Mouse (Mus musculus) limb, embryonic 12.5 days (tissue): Measurements from ENCODE around the gene Epn3. TPM values are rescaled to one million over a fixed set of nuclear protein-coding genes. Genes with fewer than 3 reads are reported as not detected.

Experiments
- ATAC-seq: fragments of 200-750 bp; cut with Nextera tagmentation; 2 replicates; pipeline ENCODE4 v1.8.0; 2017; ENCODE audit warnings: low read depth, moderate TSS enrichment; ENCODE audit not compliant: insufficient number of reproducible peaks, insufficient read depth, low FRiP score, low TSS enrichment
- H3K27ac ChIP-seq: fragments of 300-500 bp; sonication (generic); 2 replicates; pipeline ENCODE4 v1.5.1; 2016; ENCODE audit warnings: mild to moderate bottlenecking, moderate library complexity
- H3K27me3 ChIP-seq: fragments of 300-500 bp; sonication (generic); 2 replicates; pipeline ENCODE4 v1.6.1; 2016; ENCODE audit warnings: mild to moderate bottlenecking, moderate library complexity
- H3K36me3 ChIP-seq: fragments of 300-500 bp; sonication (generic); 2 replicates; pipeline ENCODE4 v1.6.1; 2016; ENCODE audit warnings: mild to moderate bottlenecking, moderate library complexity
- H3K4me1 ChIP-seq: fragments of 300-500 bp; sonication (generic); replicated peaks from 2 replicates; pipeline ENCODE4 v1.6.1; 2016
- H3K4me2 ChIP-seq: fragments of 300-500 bp; sonication (generic); 2 replicates; pipeline ENCODE4 v1.6.1; 2016; ENCODE audit warnings: mild to moderate bottlenecking, moderate library complexity
- H3K4me3 ChIP-seq: fragments of 300-500 bp; sonication (generic); replicated peaks from 2 replicates; pipeline ENCODE4 v1.5.1; 2016; ENCODE audit warnings: mild to moderate bottlenecking
- H3K9ac ChIP-seq: fragments of 300-500 bp; sonication (generic); replicated peaks from 2 replicates; pipeline ENCODE4 v1.6.1; 2016; ENCODE audit warnings: mild to moderate bottlenecking, moderate library complexity
- H3K9me3 ChIP-seq: fragments of 300-500 bp; sonication (generic); 2 replicates; pipeline ENCODE4 v1.6.1; 2016; ENCODE audit warnings: mild to moderate bottlenecking, moderate library complexity
- WGBS: fragments of 180-500 bp; shearing (Covaris S2); methylation state at CpG from one replicate; pipeline ENCODE4 v1.1.7; 2016; 5-methylcytosine and 5-hydroxymethylcytosine counted together
- polyA plus RNA-seq: library from polyadenylated mRNA; unstranded; fragments of >200 nt; fragmentation: Nextera tagmentation; extraction: Ambion mirVana; gene quantifications from 2 replicates; pipeline ENCODE4 v1.2.1, GENCODE M21; 2016

The Epn3 gene
- polyA plus RNA-seq, 1 experiment from 2014 or later: 2.8 TPM

- H3K27me3 ChIP-seq: peaks cover 32% of the 10 kb centered on the region; the same call in 1 of the 2 replicates
- H3K9ac ChIP-seq: no peak overlapping the region
- peaks cover 50% of the 10 kb centered on the region for H3K4me1 ChIP-seq
Measured at GRCm38 (mm10) chr11:94495415-94495814, 4.4 kb downstream of the Epn3 start.

GRCm38 (mm10) chr11:94491749-94492099 is 8.1 kb downstream of the Epn3 start:
- H3K27me3 ChIP-seq: peaks cover 35% of the 10 kb centered on the region; the same call in 1 of the 2 replicates
- H3K9ac ChIP-seq: no peak overlapping the region; the same call in 1 of the 2 replicates
- ATAC-seq: no peak
- 65% methylated on average over 7 of the region's 7 CpGs for WGBS
- H3K9me3 ChIP-seq: no peaks in the 10 kb centered on the region
- peaks cover 26% of the 10 kb centered on the region for H3K4me1 ChIP-seq
- H3K4me3 ChIP-seq: peak overlapping the region; percentile 59
- no peaks in the 10 kb centered on the region for H3K36me3 ChIP-seq
- no peak overlapping the region for H3K27ac ChIP-seq
- peak overlapping the region; percentile 83 for H3K4me2 ChIP-seq

More at GRCm38 (mm10) chr11:94495415-94495814, 4.4 kb downstream of the Epn3 start:
- no peak for ATAC-seq
- Histone ChIP-seq H3K4me2 (no peak overlapping the region), H3K4me3 (no peak overlapping the region), H3K9me3 (no peaks in the 10 kb centered on the region), H3K36me3 (no peaks in the 10 kb centered on the region), H3K27ac (no peak overlapping the region)
- 82% methylated on average over 3 of the region's 3 CpGs for WGBS

GRCm38 (mm10) chr11:94491035-94491748 is 8.6 kb downstream of the Epn3 start:
- Histone ChIP-seq H3K27ac (no peak overlapping the region; the same call in 1 of the 2 replicates), H3K4me2 (peak overlapping the region; percentile 83), H3K9me3 (no peaks in the 10 kb centered on the region), H3K36me3 (no peaks in the 10 kb centered on the region), H3K9ac (peak overlapping the region; percentile 76), H3K4me3 (peak overlapping the region; percentile 59), H3K4me1 (peaks cover 28% of the 10 kb centered on the region), H3K27me3 (peaks cover 38% of the 10 kb centered on the region; the same call in 1 of the 2 replicates)
- WGBS: 6% methylated on average over 55 of the region's 55 CpGs
- 0 out of 2 replicates have a peak, but pooled peaks have one; percentile 8 for ATAC-seq

- Histone ChIP-seq H3K27me3 (peaks cover 49% of the 10 kb centered on the region), H3K4me1 (peaks cover 34% of the 10 kb centered on the region), H3K9me3 (no peaks in the 10 kb centered on the region), H3K9ac (no peak overlapping the region), H3K27ac (no peak overlapping the region), H3K36me3 (no peaks in the 10 kb centered on the region), H3K4me3 (no peak overlapping the region), H3K4me2 (no peak overlapping the region)
- no peak for ATAC-seq
- 38% methylated on average over 4 of the region's 4 CpGs for WGBS
Measured at GRCm38 (mm10) chr11:94489745-94490144, 10.0 kb downstream of the Epn3 start.

GRCm38 (mm10) chr11:94488767-94489533 is 10.8 kb downstream of the Epn3 start:
- no peak overlapping the region for H3K4me2 ChIP-seq
- H3K27me3 ChIP-seq: peaks cover 47% of the 10 kb centered on the region
- ATAC-seq: no peak
- H3K9me3 ChIP-seq: no peaks in the 10 kb centered on the region
- H3K27ac ChIP-seq: no peak overlapping the region
- H3K36me3 ChIP-seq: no peaks in the 10 kb centered on the region
- 83% methylated on average over 11 of the region's 11 CpGs for WGBS
- H3K9ac ChIP-seq: no peak overlapping the region
- peaks cover 34% of the 10 kb centered on the region for H3K4me1 ChIP-seq
- no peak overlapping the region for H3K4me3 ChIP-seq

GRCm38 (mm10) chr11:94486001-94486400 is 13.8 kb downstream of the Epn3 start, which contains the start of gene Spata20:
Gene Spata20 (minus strand): TSS chr11:94486179.
- Histone ChIP-seq H3K36me3 (no peaks in the 10 kb centered on the region), H3K9me3 (no peaks in the 10 kb centered on the region), H3K27ac (no peak within 1 kb of the TSS), H3K4me3 (no peak within 1 kb of the TSS), H3K9ac (no peak within 1 kb of the TSS), H3K27me3 (peaks cover 23% of the 10 kb centered on the region), H3K4me2 (peak within 1 kb of the TSS; percentile 46), H3K4me1 (peaks cover 22% of the 10 kb centered on the region)
- WGBS: 4% methylated on average over 24 of the region's 24 CpGs
- ATAC-seq: peak; percentile 34; the same call in 1 of the 2 replicates

- no peak overlapping the region for H3K4me3 ChIP-seq
- no peaks in the 10 kb centered on the region for H3K36me3 ChIP-seq
- no peak overlapping the region for H3K9ac ChIP-seq
- no peaks in the 10 kb centered on the region for H3K9me3 ChIP-seq
- peaks cover 17% of the 10 kb centered on the region for H3K4me1 ChIP-seq
- 71% methylated on average over 5 of the region's 5 CpGs for WGBS
- peaks cover 17% of the 10 kb centered on the region for H3K27me3 ChIP-seq
- ATAC-seq: no peak
- no peak overlapping the region for H3K27ac ChIP-seq
- no peak overlapping the region for H3K4me2 ChIP-seq
Measured at GRCm38 (mm10) chr11:94485223-94485622, 14.6 kb downstream of the Epn3 start.

- Histone ChIP-seq H3K4me3 (no peak overlapping the region), H3K4me2 (no peak overlapping the region), H3K9ac (no peak overlapping the region), H3K27me3 (peaks cover 18% of the 10 kb centered on the region), H3K9me3 (no peaks in the 10 kb centered on the region), H3K27ac (no peak overlapping the region), H3K4me1 (peaks cover 11% of the 10 kb centered on the region), H3K36me3 (no peaks in the 10 kb centered on the region)
- ATAC-seq: no peak
- 87% methylated on average over 9 of the region's 9 CpGs for WGBS
Measured at GRCm38 (mm10) chr11:94484636-94485035, 15.1 kb downstream of the Epn3 start.

GRCm38 (mm10) chr11:94483921-94484320 is 15.9 kb downstream of the Epn3 start:
- Histone ChIP-seq H3K27ac (no peak overlapping the region), H3K9ac (no peak overlapping the region), H3K4me2 (no peak overlapping the region), H3K27me3 (peaks cover 25% of the 10 kb centered on the region), H3K36me3 (no peaks in the 10 kb centered on the region), H3K9me3 (no peaks in the 10 kb centered on the region), H3K4me1 (peaks cover 8% of the 10 kb centered on the region), H3K4me3 (no peak overlapping the region)
- 59% methylated on average over 14 of the region's 14 CpGs for WGBS
- no peak for ATAC-seq

GRCm38 (mm10) chr11:94483436-94483835 is 16.3 kb downstream of the Epn3 start:
- 69% methylated on average over 11 of the region's 11 CpGs for WGBS
- peaks cover 26% of the 10 kb centered on the region for H3K27me3 ChIP-seq
- no peak overlapping the region for H3K27ac ChIP-seq
- H3K4me3 ChIP-seq: no peak overlapping the region
- H3K9ac ChIP-seq: no peak overlapping the region
- no peak overlapping the region for H3K4me2 ChIP-seq
- no peak for ATAC-seq
- H3K4me1 ChIP-seq: peaks cover 8% of the 10 kb centered on the region
- no peaks in the 10 kb centered on the region for H3K36me3 ChIP-seq
- no peaks in the 10 kb centered on the region for H3K9me3 ChIP-seq

GRCm38 (mm10) chr11:94482738-94483137 is 17.0 kb downstream of the Epn3 start:
- no peak overlapping the region for H3K27ac ChIP-seq
- ATAC-seq: no peak
- H3K4me2 ChIP-seq: no peak overlapping the region
- WGBS: 91% methylated on average over 11 of the region's 11 CpGs
- no peaks in the 10 kb centered on the region for H3K9me3 ChIP-seq
- no peaks in the 10 kb centered on the region for H3K36me3 ChIP-seq
- peaks cover 8% of the 10 kb centered on the region for H3K4me1 ChIP-seq
- peaks cover 26% of the 10 kb centered on the region for H3K27me3 ChIP-seq
- H3K9ac ChIP-seq: no peak overlapping the region
- H3K4me3 ChIP-seq: no peak overlapping the region
